Mouse (Mus musculus) cerebellum, adult 2 months (tissue): Measurements from ENCODE around the gene Ifna11.
"Not testable (repeated sequence)": the region's sequence is repeated elsewhere in the genome, so short reads cannot be mapped to it uniquely, and the experiment has no call there.

Experiments
- CTCF ChIP-seq: fragments of 200-500 bp; IDR thresholded peaks from 2 replicates; pipeline ENCODE4 v1.5.1; 2011; ENCODE audit warnings: low read depth, mild to moderate bottlenecking, control low read depth, low read length, moderate library complexity, borderline replicate concordance; ENCODE audit not compliant: insufficient read depth
- POLR2A ChIP-seq: fragments of 200-500 bp; IDR thresholded peaks from 2 replicates; pipeline ENCODE4 v1.6.1; 2011; ENCODE audit warnings: low read length, control low read depth, borderline replicate concordance; ENCODE audit not compliant: insufficient read depth

GRCm38 (mm10) chr4:88797097-88797496, 22.7 kb upstream of the Ifna11 start, which contains the start of gene Gm13279:
- TF ChIP-seq POLR2A, CTCF: not testable (repeated sequence)
